Mouse (Mus musculus) heart, postnatal 0 days (tissue): Measurements from ENCODE around the gene Adra2b.

Experiments used
- CTCF ChIP-seq: IDR thresholded peaks from 2 replicates; pipeline ENCODE4 v1.5.1; 2016; ENCODE audit warnings: antibody characterized with exemption, control low read depth, low read depth
- EP300 ChIP-seq: IDR thresholded peaks from 2 replicates; pipeline ENCODE4 v1.6.1; 2016; ENCODE audit warnings: antibody characterized with exemption, low read depth

- TF ChIP-seq CTCF (no peak), EP300 (no peak)
Observed at GRCm38 (mm10) chr2:127333945-127334603, 28.9 kb upstream of the Adra2b start.
